1 mouse cellular context compared by ENCODE assay signal in genomic region chr17:7925413-7926160, GRCm38 (mm10).
TF ChIP-seq lines count a peak whose summit lies in the region.

Tagap (plus strand) TSS chr17:7926000.

TF ChIP-seq in MEL, 35 proteins besides CTCF, POLR2A, EP300 and RAD21 (continued from another document):
- TF ChIP-seq ZKSCAN1 (IDR thresholded peaks at IDR 0.05; ENCODE audit: low read depth, low read length) (no peak), ZNF384 (IDR thresholded peaks at IDR 0.05; ENCODE audit: low read depth, low read length) (no peak)
